Mouse (Mus musculus) limb, embryonic 14.5 days (tissue): ENCODE measurements at regions not wholly inside any gene's neighbourhood (a gene's known extent, or its start where the extent isn't known, plus 50 kb on each side); places are given as distances from the start of the nearest gene placed in this dataset.
"Not testable (repeated sequence)": the region's sequence is repeated elsewhere in the genome, so short reads cannot be mapped to it uniquely, and the experiment has no call there.

Source experiments
- ATAC-seq: fragments of 200-750 bp; cut with Nextera tagmentation; 2 replicates; pipeline ENCODE4 v1.8.0; 2017; ENCODE audit warnings: low read depth, moderate number of reproducible peaks, moderate TSS enrichment; ENCODE audit not compliant: low FRiP score
- DNase-seq: peaks from one replicate; pipeline ENCODE4 v3.0.0-alpha.2; 2015; ENCODE audit warnings: low spot score
- H3K27ac ChIP-seq: fragments of 300-500 bp; sonication (generic); replicated peaks from 2 replicates; pipeline ENCODE4 v1.5.1; 2014; ENCODE audit warnings: low read depth, mild to moderate bottlenecking, low read length, moderate library complexity, mixed read lengths
- H3K27me3 ChIP-seq: fragments of 300-500 bp; sonication (generic); 2 replicates; pipeline ENCODE4 v1.6.1; 2014; ENCODE audit warnings: low read length, mixed read lengths; ENCODE audit not compliant: control insufficient read depth, insufficient read depth
- H3K36me3 ChIP-seq: fragments of 300-500 bp; sonication (generic); 2 replicates; pipeline ENCODE4 v1.6.1; 2014; ENCODE audit warnings: mild to moderate bottlenecking, low read length, moderate library complexity, mixed read lengths; ENCODE audit not compliant: control insufficient read depth, insufficient read depth
- H3K4me1 ChIP-seq: fragments of 300-500 bp; sonication (generic); 2 replicates; pipeline ENCODE4 v1.6.1; 2014; ENCODE audit warnings: antibody characterized with exemption, low read length, mixed read lengths; ENCODE audit not compliant: control insufficient read depth, insufficient read depth
- H3K4me2 ChIP-seq: fragments of 300-500 bp; sonication (generic); replicated peaks from 2 replicates; pipeline ENCODE4 v1.6.1; 2014; ENCODE audit warnings: low read depth, mild to moderate bottlenecking, low read length, moderate library complexity; ENCODE audit not compliant: severe bottlenecking
- H3K4me3 ChIP-seq: fragments of 300-500 bp; sonication (generic); replicated peaks from 2 replicates; pipeline ENCODE4 v1.5.1; 2014; ENCODE audit warnings: low read length
- H3K9ac ChIP-seq: fragments of 300-500 bp; sonication (generic); 2 replicates; pipeline ENCODE4 v1.6.1; 2014; ENCODE audit warnings: mild to moderate bottlenecking, low read depth, low read length, moderate library complexity; ENCODE audit not compliant: severe bottlenecking
- H3K9me3 ChIP-seq: fragments of 300-500 bp; sonication (generic); 2 replicates; pipeline ENCODE4 v1.6.1; 2016; ENCODE audit warnings: low read length; ENCODE audit not compliant: control insufficient read depth
- POLR2A ChIP-seq: fragments of 200-500 bp; IDR thresholded peaks from 2 replicates; pipeline ENCODE4 v1.8.0; 2012; ENCODE audit warnings: inconsistent platforms, mild to moderate bottlenecking, moderate library complexity, borderline replicate concordance; ENCODE audit not compliant: insufficient read depth, insufficient read length; ENCODE audit errors: extremely low read depth
- WGBS: fragments of 180-500 bp; shearing (Covaris S2); extraction: QIAGEN DNeasy Blood & Tissue Kit; methylation state at CpG from one replicate; pipeline ENCODE4 v1.1.7; 2014; 5-methylcytosine and 5-hydroxymethylcytosine counted together

GRCm38 (mm10) chr9:3258396-3259300 is 76.3 kb upstream of the Alkbh8 start:
- TF ChIP-seq POLR2A, result no peak
- Histone ChIP-seq H3K9ac (no peak overlapping the region), H3K36me3 (no peaks in the 10 kb centered on the region), H3K4me2 (no peak overlapping the region), H3K4me1 (no peaks in the 10 kb centered on the region), H3K4me3 (no peak overlapping the region), H3K9me3 (no peaks in the 10 kb centered on the region), H3K27ac (no peak overlapping the region), H3K27me3 (no peaks in the 10 kb centered on the region)
- DNase-seq, result peak; percentile 92
- WGBS, result 64% methylated on average over 10 of the region's 10 CpGs
- ATAC-seq, result peak; percentile 100

- DNase-seq (no peak), ATAC-seq (no peak)
- Histone ChIP-seq H3K27ac (no peak overlapping the region), H3K36me3 (no peaks in the 10 kb centered on the region), H3K27me3 (no peaks in the 10 kb centered on the region), H3K4me2 (no peak overlapping the region), H3K9me3 (no peaks in the 10 kb centered on the region), H3K9ac (no peak overlapping the region), H3K4me3 (no peak overlapping the region), H3K4me1 (no peaks in the 10 kb centered on the region)
- no peak for TF ChIP-seq POLR2A
- 66% methylated on average over 5 of the region's 5 CpGs for WGBS
These were observed 74.8 kb upstream of the Alkbh8 start for GRCm38 (mm10) chr9:3260181-3260580.

DNA sequence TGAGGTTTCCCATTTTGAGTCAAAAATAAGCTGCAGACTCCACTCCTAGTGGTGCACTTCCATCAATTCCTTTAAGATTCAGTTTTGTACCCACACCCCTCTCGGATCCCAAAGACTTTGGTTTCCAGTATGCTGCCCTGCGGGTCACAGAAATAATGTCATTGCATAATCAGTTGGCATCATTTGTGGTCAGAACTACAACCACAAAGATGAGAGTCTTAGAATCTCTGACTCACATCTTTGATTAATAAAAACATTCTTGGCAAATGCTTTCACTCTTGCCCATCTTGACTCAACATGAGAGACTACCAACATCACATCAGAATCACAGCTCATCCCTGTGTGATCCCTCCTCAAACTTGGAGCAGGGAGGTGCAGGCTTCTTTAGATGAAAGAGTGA is 74.1 kb upstream of the Alkbh8 start:
- Histone ChIP-seq H3K36me3 (no peaks in the 10 kb centered on the region), H3K4me2 (no peak overlapping the region), H3K4me3 (no peak overlapping the region), H3K9ac (no peak overlapping the region), H3K4me1 (no peaks in the 10 kb centered on the region), H3K27me3 (no peaks in the 10 kb centered on the region), H3K9me3 (no peaks in the 10 kb centered on the region), H3K27ac (no peak overlapping the region)
- no peak for TF ChIP-seq POLR2A
- no peak for ATAC-seq
- 91% methylated on average over 2 of the region's 2 CpGs for WGBS
- no peak for DNase-seq

DNA sequence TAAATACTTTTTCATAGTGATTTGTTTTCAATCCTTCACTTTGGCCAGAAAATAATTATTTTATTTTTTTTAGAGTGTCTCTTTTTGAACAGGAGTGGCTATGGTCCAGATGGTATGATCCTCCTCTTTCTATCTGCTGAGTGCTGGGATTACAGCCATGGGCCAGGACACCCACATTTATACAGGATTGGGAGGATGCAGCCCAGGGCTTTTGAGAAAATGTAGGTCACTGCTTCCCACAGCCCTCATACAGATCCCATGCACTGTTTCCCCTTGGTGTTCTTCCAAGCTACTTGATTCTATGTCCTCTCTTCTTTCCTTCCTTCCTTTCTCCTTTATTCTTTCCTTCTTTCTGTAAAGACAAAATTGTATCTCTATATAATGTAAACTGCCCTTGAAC is 70.5 kb upstream of the Alkbh8 start:
- Histone ChIP-seq H3K27ac (no peak overlapping the region), H3K27me3 (no peaks in the 10 kb centered on the region), H3K9ac (no peak overlapping the region), H3K36me3 (no peaks in the 10 kb centered on the region), H3K4me1 (no peaks in the 10 kb centered on the region), H3K4me2 (no peak overlapping the region), H3K9me3 (no peaks in the 10 kb centered on the region), H3K4me3 (no peak overlapping the region)
- no peak for DNase-seq
- TF ChIP-seq POLR2A, result no peak
- ATAC-seq, result no peak

DNA sequence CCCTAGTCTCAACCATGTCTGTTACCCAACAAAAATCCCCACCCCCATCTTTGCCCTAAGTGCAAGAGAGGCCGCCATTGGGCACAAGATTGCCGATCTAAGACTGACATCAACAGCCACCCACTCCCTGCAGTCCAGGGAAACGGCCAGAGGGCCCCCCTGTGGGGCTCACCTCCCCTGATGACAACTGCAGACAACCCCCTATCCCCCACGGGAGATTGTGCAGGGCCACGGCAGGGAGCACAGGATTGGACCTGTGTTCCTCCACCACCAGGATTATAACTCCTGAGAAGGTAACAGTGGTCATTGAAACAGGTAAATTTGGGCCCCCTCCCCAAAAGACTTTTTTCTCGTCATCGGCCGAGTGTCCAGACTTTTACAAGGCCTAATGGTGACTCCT is 54.4 kb upstream of the Alkbh8 start:
- DNase-seq, H3K4me2 ChIP-seq, H3K27me3 ChIP-seq, H3K27ac ChIP-seq, H3K9ac ChIP-seq, H3K4me3 ChIP-seq, H3K4me1 ChIP-seq, ATAC-seq, H3K36me3 ChIP-seq, H3K9me3 ChIP-seq: not testable (repeated sequence)
- WGBS, result 85% methylated on average over 8 of the region's 8 CpGs

- H3K27me3 ChIP-seq, H3K4me3 ChIP-seq, H3K9ac ChIP-seq, ATAC-seq, H3K4me2 ChIP-seq, H3K27ac ChIP-seq, DNase-seq, H3K9me3 ChIP-seq, H3K36me3 ChIP-seq, H3K4me1 ChIP-seq: not testable (repeated sequence)
- 89% methylated on average over 3 of the region's 3 CpGs for WGBS
These were observed 53.0 kb upstream of the Alkbh8 start for GRCm38 (mm10) chr9:3281906-3282305.

GRCm38 (mm10) chr9:3283381-3283780 is 51.6 kb upstream of the Alkbh8 start:
- not testable (repeated sequence) for H3K4me1 ChIP-seq, ATAC-seq, H3K4me3 ChIP-seq, H3K4me2 ChIP-seq, H3K9me3 ChIP-seq, H3K27me3 ChIP-seq, DNase-seq, H3K9ac ChIP-seq, H3K27ac ChIP-seq, H3K36me3 ChIP-seq
- 84% methylated on average over 8 of the region's 9 CpGs for WGBS
